Mouse (Mus musculus): ENCODE results near the gene Pcdh7. TPM values are rescaled to one million over a fixed set of nuclear protein-coding genes. Genes with fewer than 3 reads are reported as not detected.

Gene Pcdh7
- polyA plus RNA-seq, 1 experiment from 2014 or later, result 29.0 TPM

DNA sequence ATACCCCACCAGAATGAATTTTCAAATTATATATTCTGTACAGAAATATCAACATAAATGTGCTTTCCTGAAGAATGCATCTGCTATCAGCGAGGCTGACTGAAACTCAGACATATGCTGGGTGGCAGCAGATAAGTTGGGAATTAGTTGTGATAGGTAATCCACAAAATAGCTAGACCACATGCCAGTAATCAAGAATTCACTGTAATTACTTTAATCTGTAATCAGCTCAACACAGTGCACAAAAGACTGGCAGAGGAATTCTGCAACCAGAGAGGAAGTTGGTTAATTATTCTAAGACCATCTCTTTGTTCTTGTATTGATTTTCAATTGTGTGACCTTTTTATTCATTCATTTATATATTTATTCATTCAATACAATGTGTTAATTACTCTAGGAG is 148.3 kb downstream of the Pcdh7 start:
- WGBS, result 77% methylated on average over 1 of the region's 1 CpGs
- H3K4me2 ChIP-seq, result no peak overlapping the region
- no peaks in the 10 kb centered on the region for H3K36me3 ChIP-seq
- no peak overlapping the region for H3K4me3 ChIP-seq (replicated peaks)
- H3K4me1 ChIP-seq, result peaks cover 11% of the 10 kb centered on the region
- H3K9me3 ChIP-seq (replicated peaks), result no peaks in the 10 kb centered on the region
- H3K27ac ChIP-seq (replicated peaks), result no peak overlapping the region
- H3K9ac ChIP-seq (replicated peaks), result no peak overlapping the region
- no peak for ATAC-seq (ENCODE audit: low FRiP score)
- H3K27me3 ChIP-seq (replicated peaks), result no peaks in the 10 kb centered on the region

- Histone ChIP-seq H3K9me3 (replicated peaks) (no peaks in the 10 kb centered on the region), H3K9ac (replicated peaks) (no peak overlapping the region), H3K4me2 (no peak overlapping the region), H3K4me1 (peaks cover 11% of the 10 kb centered on the region), H3K27me3 (replicated peaks) (no peaks in the 10 kb centered on the region), H3K4me3 (replicated peaks) (no peak overlapping the region), H3K27ac (replicated peaks) (no peak overlapping the region), H3K36me3 (no peaks in the 10 kb centered on the region)
- 88% methylated on average over 2 of the region's 2 CpGs for WGBS
- no peak for ATAC-seq (ENCODE audit: low FRiP score)
Observed at GRCm38 (mm10) chr5:57867906-57868305, 150.1 kb downstream of the Pcdh7 start.

- Histone ChIP-seq H3K36me3 (no peaks in the 10 kb centered on the region), H3K9ac (replicated peaks) (no peak overlapping the region), H3K27me3 (replicated peaks) (no peaks in the 10 kb centered on the region), H3K4me3 (replicated peaks) (no peak overlapping the region), H3K27ac (replicated peaks) (no peak overlapping the region), H3K4me1 (peaks cover 11% of the 10 kb centered on the region), H3K4me2 (no peak overlapping the region), H3K9me3 (replicated peaks) (no peaks in the 10 kb centered on the region)
- no peak for ATAC-seq (ENCODE audit: low FRiP score)
- WGBS, result 30% methylated on average over 4 of the region's 4 CpGs
Observed at GRCm38 (mm10) chr5:57868702-57869101, 150.9 kb downstream of the Pcdh7 start.

DNA sequence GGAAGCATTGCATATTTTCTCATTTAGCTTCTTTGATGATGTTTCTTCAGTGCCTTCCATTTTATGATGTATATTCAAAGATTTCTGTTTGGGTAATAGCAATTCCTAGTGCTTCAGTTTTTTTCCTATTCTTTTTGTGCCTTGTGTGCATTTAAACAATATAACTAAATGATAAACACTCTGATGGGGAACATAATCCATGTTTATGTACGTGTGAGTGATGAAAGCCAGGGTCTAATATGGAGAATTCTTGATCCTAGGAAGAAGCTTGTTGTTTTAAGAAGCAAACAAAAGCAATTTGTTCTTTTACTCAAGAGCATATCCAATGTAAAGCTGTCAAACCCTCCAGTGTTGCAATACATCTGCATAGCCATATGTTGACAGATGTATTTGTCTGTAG is 153.0 kb downstream of the Pcdh7 start:
- no peaks in the 10 kb centered on the region for H3K9me3 ChIP-seq (replicated peaks)
- ATAC-seq (ENCODE audit: low FRiP score), result no peak
- H3K4me2 ChIP-seq, result no peak overlapping the region
- H3K27me3 ChIP-seq (replicated peaks), result no peaks in the 10 kb centered on the region
- H3K36me3 ChIP-seq, result no peaks in the 10 kb centered on the region
- H3K9ac ChIP-seq (replicated peaks), result no peak overlapping the region
- 56% methylated on average over 1 of the region's 1 CpGs for WGBS
- no peak overlapping the region for H3K4me3 ChIP-seq (replicated peaks)
- H3K4me1 ChIP-seq, result peaks cover 11% of the 10 kb centered on the region
- no peak overlapping the region for H3K27ac ChIP-seq (replicated peaks)

GRCm38 (mm10) chr5:57884982-57885381 is 167.2 kb downstream of the Pcdh7 start:
- H3K4me2 ChIP-seq, result no peak overlapping the region
- no peaks in the 10 kb centered on the region for H3K9me3 ChIP-seq (replicated peaks)
- no peaks in the 10 kb centered on the region for H3K27me3 ChIP-seq (replicated peaks)
- H3K4me3 ChIP-seq (replicated peaks), result no peak overlapping the region
- H3K36me3 ChIP-seq, result no peaks in the 10 kb centered on the region
- H3K4me1 ChIP-seq, result no peaks in the 10 kb centered on the region
- H3K27ac ChIP-seq (replicated peaks), result no peak overlapping the region
- ATAC-seq (ENCODE audit: low FRiP score), result no peak
- no peak overlapping the region for H3K9ac ChIP-seq (replicated peaks)

DNA sequence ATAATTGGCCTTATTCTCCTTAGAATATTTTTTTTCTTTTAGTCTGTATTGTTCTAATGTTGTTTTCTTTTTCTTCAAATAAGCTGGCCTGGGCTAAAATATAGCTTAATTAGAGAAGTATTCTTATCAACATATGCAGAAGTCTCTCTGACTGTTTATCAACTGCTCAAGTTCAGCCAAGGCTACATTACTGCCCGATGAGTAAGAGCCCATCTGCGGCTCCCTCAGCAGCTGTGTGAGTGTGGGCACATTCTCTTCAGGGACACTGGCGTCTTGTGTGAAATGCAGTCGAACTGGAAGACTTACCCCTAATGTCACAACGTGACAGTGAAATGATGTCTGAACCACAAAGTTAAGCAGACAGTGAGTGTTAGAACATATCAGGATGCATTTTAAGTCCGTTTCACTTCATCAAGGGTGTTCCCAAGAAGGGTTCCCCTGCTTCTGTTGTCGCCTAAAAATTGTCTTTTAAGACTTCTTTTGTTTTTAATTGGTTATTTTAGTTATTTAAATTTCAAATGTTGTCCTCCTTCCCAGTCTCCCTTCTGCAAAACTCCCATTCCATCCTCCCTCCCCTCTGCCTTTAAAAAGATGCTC is 181.3 kb downstream of the Pcdh7 start:
- Histone ChIP-seq H3K4me2 (no peak overlapping the region), H3K27ac (replicated peaks) (no peak overlapping the region), H3K36me3 (no peaks in the 10 kb centered on the region), H3K9me3 (replicated peaks) (no peaks in the 10 kb centered on the region), H3K4me3 (replicated peaks) (no peak overlapping the region), H3K9ac (replicated peaks) (no peak overlapping the region), H3K4me1 (0 out of 2 replicates have a peak, but pooled peaks cover 3% of the 10 kb centered on the region), H3K27me3 (replicated peaks) (no peaks in the 10 kb centered on the region)
- no peak for ATAC-seq (ENCODE audit: low FRiP score)
- 84% methylated on average over 7 of the region's 7 CpGs for WGBS

DNA sequence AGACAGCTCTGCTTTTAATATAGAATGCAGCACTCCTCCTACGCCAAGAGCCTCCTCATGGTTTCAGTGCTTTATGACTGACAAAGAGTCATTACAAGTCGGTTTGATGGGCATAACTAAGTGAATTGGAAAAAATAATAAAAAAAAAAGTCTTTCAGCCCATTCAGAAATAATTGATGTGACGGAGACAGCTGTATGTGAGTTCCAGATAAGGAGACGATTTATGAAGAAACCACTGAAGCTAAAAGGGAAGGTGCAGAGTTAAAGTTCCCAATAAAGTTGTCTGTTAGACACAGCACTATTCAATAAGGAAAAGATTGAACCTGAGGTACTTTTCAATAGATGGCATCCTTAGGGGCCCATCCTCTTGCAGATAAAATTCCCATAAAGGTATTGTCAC is 189.5 kb downstream of the Pcdh7 start:
- no peak overlapping the region for H3K9ac ChIP-seq (replicated peaks)
- ATAC-seq (ENCODE audit: low FRiP score), result no peak
- H3K4me2 ChIP-seq, result no peak overlapping the region
- no peaks in the 10 kb centered on the region for H3K36me3 ChIP-seq
- H3K4me3 ChIP-seq (replicated peaks), result no peak overlapping the region
- no peaks in the 10 kb centered on the region for H3K9me3 ChIP-seq (replicated peaks)
- H3K27me3 ChIP-seq (replicated peaks), result no peaks in the 10 kb centered on the region
- 77% methylated on average over 4 of the region's 4 CpGs for WGBS
- 0 out of 2 replicates have a peak, but pooled peaks cover 3% of the 10 kb centered on the region for H3K4me1 ChIP-seq
- H3K27ac ChIP-seq (replicated peaks), result no peak overlapping the region

- Histone ChIP-seq H3K36me3 (no peaks in the 10 kb centered on the region), H3K27me3 (replicated peaks) (no peaks in the 10 kb centered on the region), H3K4me3 (replicated peaks) (no peak overlapping the region), H3K9ac (replicated peaks) (no peak overlapping the region), H3K4me1 (no peaks in the 10 kb centered on the region), H3K4me2 (no peak overlapping the region), H3K27ac (replicated peaks) (no peak overlapping the region), H3K9me3 (replicated peaks) (no peaks in the 10 kb centered on the region)
- 69% methylated on average over 5 of the region's 5 CpGs for WGBS
- no peak for ATAC-seq (ENCODE audit: low FRiP score)
Observed at GRCm38 (mm10) chr5:57921140-57921539, 203.4 kb downstream of the Pcdh7 start.

DNA sequence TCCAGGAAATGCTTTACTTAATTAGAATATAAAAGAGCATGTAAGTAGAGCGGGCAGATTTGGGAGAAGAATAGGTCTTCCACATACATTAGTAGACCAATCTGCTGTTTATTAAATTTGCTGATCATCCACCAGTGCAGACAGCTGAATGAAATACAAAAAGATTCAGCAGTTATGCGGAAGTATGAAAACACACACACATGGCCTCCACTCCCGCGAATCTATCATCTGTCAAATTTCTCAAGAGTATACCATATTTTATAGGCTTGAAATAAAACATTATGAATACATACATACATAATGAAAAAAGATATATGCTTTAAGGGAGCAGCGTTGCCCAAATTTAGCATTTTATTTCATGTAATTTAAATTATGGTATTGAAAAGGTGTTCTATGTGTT is 213.6 kb downstream of the Pcdh7 start:
- no peak for ATAC-seq (ENCODE audit: low FRiP score)
- Histone ChIP-seq H3K4me2 (no peak overlapping the region), H3K4me3 (replicated peaks) (no peak overlapping the region), H3K4me1 (no peaks in the 10 kb centered on the region), H3K9me3 (replicated peaks) (no peaks in the 10 kb centered on the region), H3K27ac (replicated peaks) (no peak overlapping the region), H3K36me3 (no peaks in the 10 kb centered on the region), H3K27me3 (replicated peaks) (no peaks in the 10 kb centered on the region), H3K9ac (replicated peaks) (no peak overlapping the region)
- 85% methylated on average over 5 of the region's 5 CpGs for WGBS

GRCm38 (mm10) chr5:57931738-57932137 is 214.0 kb downstream of the Pcdh7 start:
- Histone ChIP-seq H3K27me3 (replicated peaks) (no peaks in the 10 kb centered on the region), H3K4me2 (no peak overlapping the region), H3K36me3 (no peaks in the 10 kb centered on the region), H3K9ac (replicated peaks) (no peak overlapping the region), H3K27ac (replicated peaks) (no peak overlapping the region), H3K4me3 (replicated peaks) (no peak overlapping the region), H3K9me3 (replicated peaks) (no peaks in the 10 kb centered on the region), H3K4me1 (no peaks in the 10 kb centered on the region)
- whole genome bisulfite sequencing, result 92% methylated on average over 5 of the region's 5 CpGs
- no peak for ATAC-seq (ENCODE audit: low FRiP score)

DNA sequence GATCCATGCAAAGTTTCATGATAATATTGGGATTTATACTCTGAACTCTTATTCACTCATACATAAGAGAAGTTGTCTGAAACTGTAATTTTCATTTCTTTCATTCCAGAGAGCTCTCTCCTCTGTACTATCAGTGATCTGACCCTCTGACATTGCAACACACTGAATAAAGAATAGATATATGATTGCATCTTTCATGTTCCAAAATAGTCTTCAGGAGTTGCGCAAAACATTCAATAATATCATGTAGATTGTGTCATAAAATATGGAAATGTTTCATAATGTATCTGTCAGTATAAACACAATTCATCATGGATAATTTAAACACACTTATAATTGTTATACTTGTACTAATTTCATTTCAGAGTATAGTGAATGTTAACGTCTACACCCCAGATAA is 216.9 kb downstream of the Pcdh7 start:
- Histone ChIP-seq H3K4me1 (no peaks in the 10 kb centered on the region), H3K9me3 (replicated peaks) (no peaks in the 10 kb centered on the region), H3K9ac (replicated peaks) (no peak overlapping the region), H3K27me3 (replicated peaks) (no peaks in the 10 kb centered on the region), H3K27ac (replicated peaks) (no peak overlapping the region), H3K4me3 (replicated peaks) (no peak overlapping the region), H3K4me2 (no peak overlapping the region), H3K36me3 (no peaks in the 10 kb centered on the region)
- ATAC-seq (ENCODE audit: low FRiP score), result no peak
- WGBS, result 89% methylated on average over 2 of the region's 2 CpGs

DNA sequence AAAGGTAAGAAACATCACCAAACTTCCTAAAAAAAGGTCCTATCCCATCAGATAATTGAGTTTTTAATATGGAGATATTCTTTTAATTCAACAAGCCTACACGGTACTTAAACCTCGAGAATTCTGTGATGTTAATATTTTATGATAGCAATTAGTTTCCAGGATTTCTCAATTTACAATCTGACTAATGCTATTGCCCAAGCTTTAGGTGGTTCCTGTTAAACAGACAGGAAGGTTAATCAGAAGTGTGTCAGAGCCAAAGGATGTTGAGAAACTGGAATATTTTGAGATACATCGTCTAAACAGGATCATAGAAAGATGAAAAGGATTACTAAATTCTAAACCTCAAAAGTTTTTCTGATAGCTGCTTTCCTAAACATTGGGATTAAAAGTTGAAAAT is 222.7 kb downstream of the Pcdh7 start:
- H3K9ac ChIP-seq (replicated peaks), result no peak overlapping the region
- H3K36me3 ChIP-seq, result no peaks in the 10 kb centered on the region

GRCm38 (mm10) chr5:57943176-57943575 is 225.4 kb downstream of the Pcdh7 start:
- Histone ChIP-seq H3K4me1 (peaks cover 3% of the 10 kb centered on the region), H3K4me3 (replicated peaks) (no peak overlapping the region), H3K36me3 (no peaks in the 10 kb centered on the region), H3K4me2 (no peak overlapping the region), H3K9ac (replicated peaks) (no peak overlapping the region), H3K27ac (replicated peaks) (no peak overlapping the region), H3K9me3 (replicated peaks) (no peaks in the 10 kb centered on the region), H3K27me3 (replicated peaks) (no peaks in the 10 kb centered on the region)
- ATAC-seq (ENCODE audit: low FRiP score), result no peak
- WGBS, result 85% methylated on average over 2 of the region's 2 CpGs

More for the DNA sequence above, 222.7 kb downstream of the Pcdh7 start:
- 67% methylated on average over 3 of the region's 3 CpGs for WGBS
- H3K4me2 ChIP-seq, result no peak overlapping the region
- H3K9me3 ChIP-seq (replicated peaks), result no peaks in the 10 kb centered on the region
- peaks cover 2% of the 10 kb centered on the region for H3K4me1 ChIP-seq
- no peak overlapping the region for H3K27ac ChIP-seq (replicated peaks)
- H3K4me3 ChIP-seq (replicated peaks), result no peak overlapping the region
- H3K27me3 ChIP-seq (replicated peaks), result no peaks in the 10 kb centered on the region
- no peak for ATAC-seq (ENCODE audit: low FRiP score)

Data from neural tube, embryonic 15.5 days (tissue).